Mouse (Mus musculus) neural tube, embryonic 12.5 days (tissue): Measurements from ENCODE around the gene Cd69. TPM values are rescaled to one million over a fixed set of nuclear protein-coding genes. Genes with fewer than 3 reads are reported as not detected.

Source experiments
- ATAC-seq: fragments of 200-750 bp; cut with Nextera tagmentation; 2 replicates; pipeline ENCODE4 v1.8.0; 2017; ENCODE audit warnings: low read depth, mild to moderate bottlenecking, moderate TSS enrichment, moderate library complexity; ENCODE audit not compliant: low FRiP score
- H3K27ac ChIP-seq: fragments of 300-500 bp; sonication (generic); 2 replicates; pipeline ENCODE4 v1.5.1; 2016
- H3K27me3 ChIP-seq: fragments of 300-500 bp; sonication (generic); replicated peaks from 2 replicates; pipeline ENCODE4 v1.6.1; 2016; ENCODE audit warnings: mild to moderate bottlenecking
- H3K36me3 ChIP-seq: fragments of 300-500 bp; sonication (generic); 2 replicates; pipeline ENCODE4 v1.6.1; 2016; ENCODE audit warnings: mild to moderate bottlenecking
- H3K4me1 ChIP-seq: fragments of 300-500 bp; sonication (generic); 2 replicates; pipeline ENCODE4 v1.6.1; 2016
- H3K4me2 ChIP-seq: fragments of 300-500 bp; sonication (generic); replicated peaks from 2 replicates; pipeline ENCODE4 v1.6.1; 2016; ENCODE audit warnings: mild to moderate bottlenecking
- H3K4me3 ChIP-seq: fragments of 300-500 bp; sonication (generic); 2 replicates; pipeline ENCODE4 v1.5.1; 2016
- H3K9ac ChIP-seq: fragments of 300-500 bp; sonication (generic); 2 replicates; pipeline ENCODE4 v1.6.1; 2016; ENCODE audit warnings: mild to moderate bottlenecking
- H3K9me3 ChIP-seq: fragments of 300-500 bp; sonication (generic); 2 replicates; pipeline ENCODE4 v1.6.1; 2016; ENCODE audit warnings: mild to moderate bottlenecking
- WGBS: fragments of 180-500 bp; shearing (Covaris S2); methylation state at CpG from one replicate; pipeline ENCODE4 v1.1.7; 2016; 5-methylcytosine and 5-hydroxymethylcytosine counted together
- polyA plus RNA-seq: library from polyadenylated mRNA; unstranded; fragments of >200 nt; fragmentation: Nextera tagmentation; extraction: Ambion mirVana; gene quantifications from 2 replicates; pipeline ENCODE4 v1.2.1, GENCODE M21; 2016

Gene Cd69
- not detected in 2 replicates for polyA plus RNA-seq

DNA sequence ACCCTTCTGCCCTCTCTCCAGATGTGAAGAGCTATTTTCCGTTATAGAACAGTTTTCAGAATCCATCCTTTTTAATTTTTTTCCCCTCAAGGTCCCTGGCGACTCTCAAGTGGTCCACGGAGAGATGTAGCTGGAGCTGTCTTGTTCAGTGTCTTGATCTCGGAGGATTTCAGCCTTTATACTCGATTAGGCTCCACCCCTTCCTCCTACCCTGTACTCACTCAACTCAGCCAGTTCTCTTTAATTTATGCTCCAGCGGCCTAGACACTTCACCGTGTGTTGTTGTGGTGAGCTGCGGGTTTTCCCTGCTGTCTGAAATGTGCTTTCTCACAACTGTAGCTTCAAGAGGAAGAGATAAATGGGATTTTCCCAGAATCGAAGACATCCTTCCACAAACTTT, at the start of gene Cd69:
Gene Cd69 (minus strand): TSS at position 217 of the 400 bp plus-strand sequence.
- H3K4me1 ChIP-seq: no peaks in the 10 kb centered on the region
- H3K36me3 ChIP-seq: no peaks in the 10 kb centered on the region
- 85% methylated on average over 9 of the region's 9 CpGs for WGBS
- no peaks in the 10 kb centered on the region for H3K27me3 ChIP-seq
- H3K9me3 ChIP-seq: no peaks in the 10 kb centered on the region
- no peak for ATAC-seq
- H3K4me2 ChIP-seq: no peak within 1 kb of the TSS
- H3K27ac ChIP-seq: no peak within 1 kb of the TSS
- H3K4me3 ChIP-seq: no peak within 1 kb of the TSS
- no peak within 1 kb of the TSS for H3K9ac ChIP-seq

DNA sequence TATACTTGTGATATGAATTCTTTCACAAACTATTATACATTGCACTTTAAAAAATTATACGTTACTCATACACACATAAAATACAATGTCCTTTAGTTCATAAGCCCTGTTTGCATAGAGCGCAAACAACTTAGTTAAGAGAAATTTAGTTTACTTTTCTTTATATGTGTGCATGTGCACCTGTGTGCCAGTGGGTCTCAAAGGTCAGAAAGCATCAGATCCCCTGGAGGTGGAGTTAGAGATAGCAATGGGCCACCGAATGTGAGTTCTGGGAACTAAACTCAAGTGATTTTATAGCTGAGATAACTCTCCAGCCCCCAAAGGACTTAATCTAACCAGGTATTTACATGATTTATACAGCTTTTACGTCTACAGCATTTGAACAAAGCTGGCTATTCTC, 44.1 kb upstream of the Cd69 start:
- no peak overlapping the region for H3K4me3 ChIP-seq
- H3K36me3 ChIP-seq: no peaks in the 10 kb centered on the region
- no peak overlapping the region for H3K4me2 ChIP-seq
- no peak for ATAC-seq
- no peaks in the 10 kb centered on the region for H3K27me3 ChIP-seq
- H3K27ac ChIP-seq: no peak overlapping the region
- H3K9ac ChIP-seq: no peak overlapping the region
- 79% methylated on average over 4 of the region's 4 CpGs for WGBS
- H3K4me1 ChIP-seq: no peaks in the 10 kb centered on the region
- H3K9me3 ChIP-seq: no peaks in the 10 kb centered on the region

DNA sequence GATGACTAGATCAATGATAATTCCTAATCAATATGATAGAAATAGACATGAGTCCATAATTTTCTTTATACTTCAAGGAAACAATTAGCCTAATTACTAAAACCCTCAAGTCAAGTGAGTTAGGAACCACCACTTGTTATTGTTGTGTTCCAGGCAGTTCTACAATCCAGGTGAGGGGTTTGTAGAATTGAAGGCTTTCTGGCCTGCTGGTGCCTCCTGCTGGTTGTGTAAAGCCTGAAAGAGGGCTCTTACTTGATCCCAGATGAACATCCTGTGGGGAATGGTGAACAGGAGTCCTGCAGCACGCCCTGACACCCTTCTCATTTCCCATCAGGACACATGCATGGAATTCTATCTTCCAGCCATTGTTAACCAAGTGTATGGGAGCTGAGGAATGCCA, 43.2 kb upstream of the Cd69 start:
- H3K27ac ChIP-seq: no peak overlapping the region
- no peak overlapping the region for H3K4me2 ChIP-seq
- 41% methylated on average over 1 of the region's 1 CpGs for WGBS
- H3K27me3 ChIP-seq: no peaks in the 10 kb centered on the region
- no peaks in the 10 kb centered on the region for H3K4me1 ChIP-seq
- H3K36me3 ChIP-seq: no peaks in the 10 kb centered on the region
- no peak overlapping the region for H3K9ac ChIP-seq
- no peaks in the 10 kb centered on the region for H3K9me3 ChIP-seq
- H3K4me3 ChIP-seq: no peak overlapping the region
- ATAC-seq: no peak

- H3K4me1 ChIP-seq: no peaks in the 10 kb centered on the region
- H3K4me2 ChIP-seq: no peak overlapping the region
- H3K9me3 ChIP-seq: no peaks in the 10 kb centered on the region
- no peaks in the 10 kb centered on the region for H3K27me3 ChIP-seq
- 70% methylated on average over 2 of the region's 2 CpGs for WGBS
- no peak overlapping the region for H3K9ac ChIP-seq
- H3K36me3 ChIP-seq: no peaks in the 10 kb centered on the region
- no peak overlapping the region for H3K4me3 ChIP-seq
- no peak for ATAC-seq
- no peak overlapping the region for H3K27ac ChIP-seq
Measured at GRCm38 (mm10) chr6:129316463-129316862, 41.2 kb upstream of the Cd69 start.

GRCm38 (mm10) chr6:129315698-129316097, 40.5 kb upstream of the Cd69 start:
- Histone ChIP-seq H3K9ac (no peak overlapping the region), H3K4me3 (no peak overlapping the region), H3K4me2 (no peak overlapping the region), H3K27ac (no peak overlapping the region), H3K4me1 (no peaks in the 10 kb centered on the region), H3K27me3 (no peaks in the 10 kb centered on the region), H3K9me3 (no peaks in the 10 kb centered on the region), H3K36me3 (no peaks in the 10 kb centered on the region)
- no peak for ATAC-seq
- WGBS: 89% methylated on average over 1 of the region's 1 CpGs

DNA sequence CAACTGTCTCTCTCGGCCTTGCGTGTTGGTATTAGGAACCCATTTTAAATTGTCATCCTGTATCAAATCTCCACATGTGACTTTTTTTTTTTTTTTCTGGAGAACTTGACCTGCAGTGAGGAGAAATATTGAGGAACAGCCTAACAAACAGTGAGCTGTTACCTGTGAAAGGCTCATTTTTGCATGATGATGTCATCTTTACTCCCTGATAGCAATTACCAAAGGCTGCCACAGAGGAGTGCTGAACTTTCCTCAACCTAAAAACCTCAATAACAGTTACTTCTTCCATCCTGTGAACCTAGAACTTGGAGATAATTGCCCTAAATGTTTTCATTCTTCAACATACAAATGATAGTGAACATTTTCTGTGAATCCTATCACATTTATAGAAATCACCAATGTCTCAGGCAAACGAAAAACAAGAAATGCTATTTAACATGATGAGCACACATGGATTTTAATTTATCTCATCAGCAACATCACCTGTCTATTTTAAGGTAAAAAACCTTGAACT, 39.5 kb upstream of the Cd69 start:
- no peaks in the 10 kb centered on the region for H3K36me3 ChIP-seq
- H3K4me1 ChIP-seq: no peaks in the 10 kb centered on the region
- H3K9me3 ChIP-seq: no peaks in the 10 kb centered on the region
- no peak overlapping the region for H3K4me3 ChIP-seq
- WGBS: 95% methylated on average over 3 of the region's 3 CpGs
- H3K27me3 ChIP-seq: no peaks in the 10 kb centered on the region
- ATAC-seq: no peak
- no peak overlapping the region for H3K9ac ChIP-seq
- H3K4me2 ChIP-seq: no peak overlapping the region
- H3K27ac ChIP-seq: no peak overlapping the region

GRCm38 (mm10) chr6:129312499-129312898, 37.3 kb upstream of the Cd69 start:
- Histone ChIP-seq H3K4me2 (no peak overlapping the region), H3K4me3 (no peak overlapping the region), H3K9me3 (no peaks in the 10 kb centered on the region), H3K36me3 (no peaks in the 10 kb centered on the region), H3K4me1 (no peaks in the 10 kb centered on the region), H3K9ac (no peak overlapping the region), H3K27me3 (no peaks in the 10 kb centered on the region), H3K27ac (no peak overlapping the region)
- 75% methylated on average over 3 of the region's 3 CpGs for WGBS
- no peak for ATAC-seq

DNA sequence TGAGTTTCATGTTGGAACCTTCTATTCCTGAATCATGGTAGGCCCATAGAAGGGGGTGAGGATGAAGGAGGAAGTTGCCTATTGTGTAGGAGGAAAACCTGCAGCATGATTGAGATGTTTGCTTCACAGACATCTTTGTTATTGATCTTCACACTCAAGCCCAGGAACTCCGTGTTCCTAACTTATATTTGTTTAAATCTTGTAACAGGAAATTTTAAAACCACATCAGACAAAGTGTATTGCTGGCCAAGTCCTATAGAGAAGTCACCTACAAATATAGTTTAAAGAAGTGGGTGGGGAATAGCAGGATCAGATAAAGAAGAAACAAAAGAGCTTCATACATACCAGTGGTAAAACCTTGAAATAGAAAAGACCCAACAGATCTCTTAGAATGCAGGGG, 28.9 kb upstream of the Cd69 start:
- Histone ChIP-seq H3K4me2 (no peak overlapping the region), H3K27ac (no peak overlapping the region), H3K36me3 (no peaks in the 10 kb centered on the region), H3K9me3 (no peaks in the 10 kb centered on the region), H3K4me1 (no peaks in the 10 kb centered on the region), H3K4me3 (no peak overlapping the region), H3K27me3 (no peaks in the 10 kb centered on the region), H3K9ac (no peak overlapping the region)
- 81% methylated on average over 1 of the region's 1 CpGs for WGBS
- no peak for ATAC-seq

- H3K4me2 ChIP-seq: no peak overlapping the region
- no peak overlapping the region for H3K27ac ChIP-seq
- no peak overlapping the region for H3K9ac ChIP-seq
- H3K9me3 ChIP-seq: no peaks in the 10 kb centered on the region
- no peak overlapping the region for H3K4me3 ChIP-seq
- ATAC-seq: no peak
- no peaks in the 10 kb centered on the region for H3K4me1 ChIP-seq
- no peaks in the 10 kb centered on the region for H3K36me3 ChIP-seq
- H3K27me3 ChIP-seq: no peaks in the 10 kb centered on the region
Measured at GRCm38 (mm10) chr6:129288708-129289107, 13.5 kb upstream of the Cd69 start.

DNA sequence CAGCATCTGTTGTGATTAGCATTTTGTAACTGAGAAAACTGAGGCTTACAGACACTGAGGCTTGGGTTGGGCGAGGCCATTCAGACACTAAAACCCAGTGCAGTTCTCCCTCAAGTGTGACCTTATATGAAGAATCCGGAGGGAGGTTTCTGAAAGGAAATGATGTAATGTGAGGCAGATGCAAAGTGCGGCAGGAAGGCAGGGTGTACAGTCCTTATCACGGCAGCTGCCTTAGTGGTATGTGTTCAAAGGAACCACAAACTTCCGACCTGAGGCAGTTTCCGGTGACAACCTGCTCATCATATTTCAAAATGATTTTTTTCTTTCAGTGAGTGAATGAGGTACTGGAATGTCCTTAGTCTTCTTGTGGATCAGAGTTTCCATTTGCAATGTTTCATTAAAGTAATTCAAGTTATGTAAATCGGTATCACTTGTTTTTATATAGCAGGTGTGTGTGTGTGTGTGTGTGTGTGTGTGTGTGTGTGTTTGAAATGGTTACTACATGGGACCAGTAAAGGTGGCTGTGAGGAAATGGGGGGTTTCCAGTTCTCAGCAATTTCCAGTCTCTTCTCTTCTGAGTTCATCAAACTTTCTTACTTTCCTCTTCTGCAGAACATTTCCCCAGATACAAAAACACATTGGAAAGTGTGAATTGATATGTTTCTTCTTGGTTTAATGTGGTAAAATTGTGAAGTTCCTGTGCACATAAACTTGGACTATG, 9.3 kb upstream of the Cd69 start:
- H3K27me3 ChIP-seq: no peaks in the 10 kb centered on the region
- no peaks in the 10 kb centered on the region for H3K36me3 ChIP-seq
- ATAC-seq: no peak
- no peak overlapping the region for H3K9ac ChIP-seq
- no peaks in the 10 kb centered on the region for H3K4me1 ChIP-seq
- H3K9me3 ChIP-seq: no peaks in the 10 kb centered on the region
- no peak overlapping the region for H3K4me3 ChIP-seq
- 90% methylated on average over 7 of the region's 7 CpGs for WGBS
- no peak overlapping the region for H3K27ac ChIP-seq
- no peak overlapping the region for H3K4me2 ChIP-seq

DNA sequence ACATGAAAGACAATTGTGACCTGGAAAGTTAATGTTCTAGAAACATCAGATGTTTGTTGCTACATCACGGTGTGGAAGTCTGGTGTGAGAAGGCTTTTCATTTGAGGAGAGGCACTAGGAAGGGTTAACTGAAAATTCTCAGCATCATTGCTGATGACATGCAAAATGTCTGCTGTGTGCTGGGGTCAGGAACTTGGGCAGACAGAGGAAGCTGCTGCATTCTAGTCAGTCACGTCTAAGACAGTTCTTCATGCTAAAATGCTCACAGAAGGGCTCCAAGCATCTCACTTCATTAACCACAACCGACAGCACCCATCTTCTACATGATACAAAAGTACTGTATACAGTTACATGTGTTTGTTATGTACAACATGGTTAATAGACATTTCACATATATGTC, 8.0 kb upstream of the Cd69 start:
- Histone ChIP-seq H3K4me1 (no peaks in the 10 kb centered on the region), H3K9me3 (no peaks in the 10 kb centered on the region), H3K4me3 (no peak overlapping the region), H3K27ac (no peak overlapping the region), H3K4me2 (no peak overlapping the region), H3K36me3 (no peaks in the 10 kb centered on the region), H3K9ac (no peak overlapping the region), H3K27me3 (no peaks in the 10 kb centered on the region)
- WGBS: 84% methylated on average over 3 of the region's 3 CpGs
- ATAC-seq: no peak

DNA sequence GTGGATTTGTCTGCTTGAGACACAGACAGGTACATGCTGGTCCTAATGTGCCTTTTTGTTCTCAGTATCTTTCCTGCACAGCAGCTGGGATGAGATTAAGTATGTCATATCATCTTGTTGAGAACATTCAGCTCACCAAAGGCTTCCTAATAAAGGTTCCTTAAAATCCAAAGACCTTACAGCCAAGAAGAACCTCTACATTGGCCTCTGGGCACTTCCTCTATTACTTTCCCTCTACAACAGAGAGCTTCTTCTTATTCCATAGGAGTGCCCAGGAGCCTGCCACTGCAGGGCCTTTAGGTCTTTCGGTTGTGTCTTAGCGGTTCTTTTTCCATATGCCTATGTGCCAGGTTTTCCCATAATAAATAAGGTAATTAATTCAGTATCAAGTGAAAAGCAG, 1.2 kb upstream of the Cd69 start:
- Histone ChIP-seq H3K4me1 (no peaks in the 10 kb centered on the region), H3K4me3 (no peak overlapping the region), H3K4me2 (no peak overlapping the region), H3K27ac (no peak overlapping the region), H3K9me3 (no peaks in the 10 kb centered on the region), H3K36me3 (no peaks in the 10 kb centered on the region), H3K27me3 (no peaks in the 10 kb centered on the region), H3K9ac (no peak overlapping the region)
- no peak for ATAC-seq
- 92% methylated on average over 2 of the region's 2 CpGs for WGBS

DNA sequence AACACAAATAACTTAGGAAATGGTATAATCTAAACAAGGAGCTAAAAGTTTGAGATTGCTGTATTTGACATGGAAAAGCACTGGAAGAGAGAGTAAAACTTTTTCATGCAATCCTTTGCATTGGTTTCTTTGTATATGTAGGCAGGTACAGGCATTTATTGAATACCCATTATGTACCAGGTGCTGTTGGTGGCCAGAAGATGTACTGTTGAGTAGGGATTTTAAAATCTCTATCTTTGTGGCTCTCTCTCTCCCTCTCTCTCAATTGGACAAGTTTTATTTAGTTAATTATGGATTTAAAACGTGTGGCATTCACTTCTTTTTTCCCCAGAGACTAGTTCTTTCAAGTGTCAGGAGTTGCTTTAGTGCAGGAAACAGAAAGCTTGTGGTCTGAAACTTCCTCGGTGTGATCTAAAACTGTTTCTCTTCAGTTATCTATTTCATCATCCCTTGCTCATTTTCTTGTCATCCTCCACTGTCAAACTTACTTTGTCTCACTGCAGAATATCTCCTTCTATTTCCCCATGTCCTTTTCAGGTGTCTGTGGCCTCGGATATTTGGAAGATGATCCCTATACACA, 478 bp upstream of the Cd69 start:
- Histone ChIP-seq H3K36me3 (no peaks in the 10 kb centered on the region), H3K4me3 (no peak overlapping the region), H3K4me1 (no peaks in the 10 kb centered on the region), H3K9me3 (no peaks in the 10 kb centered on the region), H3K4me2 (no peak overlapping the region), H3K9ac (no peak overlapping the region), H3K27ac (no peak overlapping the region), H3K27me3 (no peaks in the 10 kb centered on the region)
- ATAC-seq: no peak
- WGBS: 76% methylated on average over 3 of the region's 3 CpGs
